9 mouse cellular contexts compared by ENCODE assay signal in the genomic region with DNA sequence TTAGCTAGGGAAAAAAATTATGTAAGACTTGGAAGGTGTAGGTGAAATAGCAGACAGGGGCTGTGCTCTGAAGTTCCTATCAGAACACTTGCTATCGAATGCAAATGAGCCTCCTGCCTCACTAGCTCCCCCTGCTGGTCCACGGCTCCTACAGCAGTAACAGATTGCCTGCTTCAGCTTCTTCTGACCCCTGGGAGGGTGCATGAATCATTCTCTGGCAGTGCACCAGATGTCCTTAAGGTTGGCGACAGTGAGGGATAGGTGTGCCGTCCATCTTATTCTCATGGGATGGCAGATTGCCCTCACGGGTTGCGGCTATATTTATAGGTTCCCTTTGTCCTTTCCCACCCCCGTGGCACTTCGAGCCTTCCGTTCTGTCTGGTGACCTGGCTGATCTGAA.
DNase-seq lines count a peak whose midpoint lies in the region; ATAC-seq lines count a peak whose summit lies in the region.
"Had no signal": no experiment of that assay in that cellular context is flagged by ENCODE, and none has a peak within 500 bp of the region (broad histone marks: within the 10 kb centered on the region; RNA-seq: fewer than 3 reads in every experiment).

No protein-coding gene starts in this region.

- WGBS in liver, embryonic 13.5 days (ENCODE audit: insufficient replicate concordance) = 45% methylated on average over 9 of the region's 9 CpGs

- peak; percentile 80 to 88 for DNase-seq in left cerebral cortex, adult 18-20 months (ENCODE audit: low spot score in 2 of 2)
- DNase-seq in left cerebral cortex, adult 11 months (ENCODE audit: low spot score) = no peak
- DNase-seq in cerebellum, adult 9-10 months = peak; percentile 79
- DNase-seq in gastrocnemius, postnatal 25 days = peak; percentile 12
- peak; percentile 43 to 62 for DNase-seq in kidney, adult 8-10 months
- peak; percentile 5 for DNase-seq in liver, embryonic 13.5 days
- peak; percentile 82 for DNase-seq in retina, embryonic 14.5 days (ENCODE audit: low spot score)
- peak; percentile 47 to 69 for DNase-seq in urinary bladder, adult 18-20 months (ENCODE audit: low spot score in 2 of 2)

- no peaks in the 10 kb centered on the region for H3K4me1 ChIP-seq in liver, embryonic 13.5 days (replicated peaks)
- H3K4me1 ChIP-seq: embryonic facial prominence, embryonic 15.5 days had no signal

- no peaks in the 10 kb centered on the region for H3K36me3 ChIP-seq in liver, embryonic 13.5 days
- H3K36me3 ChIP-seq: embryonic facial prominence, embryonic 15.5 days had no signal

- no peak for ATAC-seq in liver, embryonic 13.5 days (ENCODE audit: low read depth)

- H3K9me3 ChIP-seq in liver, embryonic 13.5 days (replicated peaks) = no peaks in the 10 kb centered on the region; the same call in 1 of the 2 replicates
- H3K9me3 ChIP-seq: embryonic facial prominence, embryonic 15.5 days had no signal

- no peak overlapping the region for H3K9ac ChIP-seq in liver, embryonic 13.5 days
- H3K9ac ChIP-seq: embryonic facial prominence, embryonic 15.5 days had no signal

- no peak overlapping the region for H3K4me2 ChIP-seq in liver, embryonic 13.5 days
- H3K4me2 ChIP-seq: embryonic facial prominence, embryonic 15.5 days had no signal

- H3K27ac ChIP-seq in liver, embryonic 13.5 days = no peak overlapping the region
- H3K27ac ChIP-seq: embryonic facial prominence, embryonic 15.5 days had no signal

- no peaks in the 10 kb centered on the region for H3K27me3 ChIP-seq in liver, embryonic 13.5 days
- H3K27me3 ChIP-seq: embryonic facial prominence, embryonic 15.5 days had no signal

- no peak overlapping the region for H3K4me3 ChIP-seq in liver, embryonic 13.5 days (replicated peaks)
- H3K4me3 ChIP-seq: embryonic facial prominence, embryonic 15.5 days had no signal
